Mouse (Mus musculus) heart, embryonic 16.5 days (tissue): Measurements from ENCODE around the gene Eif3l. TPM values are rescaled to one million over a fixed set of nuclear protein-coding genes. Genes with fewer than 3 reads are reported as not detected.

Source experiments
- ATAC-seq: fragments of 200-750 bp; cut with Nextera tagmentation; replicated peaks from 2 replicates; pipeline ENCODE4 v1.8.0; 2017; ENCODE audit warnings: moderate number of reproducible peaks; ENCODE audit not compliant: insufficient read depth, low FRiP score; ENCODE audit errors: extremely low read depth
- H3K27ac ChIP-seq: fragments of 300-500 bp; sonication (generic); 2 replicates; pipeline ENCODE4 v1.5.1; 2014; ENCODE audit warnings: mild to moderate bottlenecking, low read length, control low read depth, moderate library complexity
- H3K27me3 ChIP-seq: fragments of 300-500 bp; sonication (generic); 2 replicates; pipeline ENCODE4 v1.6.1; 2014; ENCODE audit warnings: low read length, mixed read lengths; ENCODE audit not compliant: control insufficient read depth, insufficient read depth
- H3K36me3 ChIP-seq: fragments of 300-500 bp; sonication (generic); 2 replicates; pipeline ENCODE4 v1.6.1; 2014; ENCODE audit not compliant: control insufficient read depth, insufficient read depth
- H3K4me1 ChIP-seq: fragments of 300-500 bp; sonication (generic); 2 replicates; pipeline ENCODE4 v1.6.1; 2014; ENCODE audit warnings: low read length, mixed read lengths; ENCODE audit not compliant: control insufficient read depth, insufficient read depth
- H3K4me2 ChIP-seq: fragments of 300-500 bp; sonication (generic); 2 replicates; pipeline ENCODE4 v1.6.1; 2014; ENCODE audit warnings: low read depth, mild to moderate bottlenecking, control low read depth, low read length
- H3K4me3 ChIP-seq: fragments of 300-500 bp; sonication (generic); 2 replicates; pipeline ENCODE4 v1.5.1; 2014; ENCODE audit warnings: mild to moderate bottlenecking, control low read depth, low read length
- H3K9ac ChIP-seq: fragments of 300-500 bp; sonication (generic); 2 replicates; pipeline ENCODE4 v1.6.1; 2014; ENCODE audit warnings: low read length, control low read depth
- H3K9me3 ChIP-seq: fragments of 300-500 bp; sonication (generic); replicated peaks from 2 replicates; pipeline ENCODE4 v1.6.1; 2016; ENCODE audit warnings: low read length; ENCODE audit not compliant: control insufficient read depth
- WGBS: fragments of 180-500 bp; shearing (Covaris S2); extraction: QIAGEN DNeasy Blood & Tissue Kit; methylation state at CpG from one replicate; pipeline ENCODE4 v1.1.7; 2014; 5-methylcytosine and 5-hydroxymethylcytosine counted together
- polyA plus RNA-seq: library from polyadenylated mRNA; unstranded; fragments of >200 nt; fragmentation: Nextera tagmentation; extraction: Ambion mirVana; gene quantifications from 2 replicates; pipeline ENCODE4 v1.2.1, GENCODE M21; 2015

The Eif3l gene
- polyA plus RNA-seq, 1 experiment from 2014 or later: 161 TPM

DNA sequence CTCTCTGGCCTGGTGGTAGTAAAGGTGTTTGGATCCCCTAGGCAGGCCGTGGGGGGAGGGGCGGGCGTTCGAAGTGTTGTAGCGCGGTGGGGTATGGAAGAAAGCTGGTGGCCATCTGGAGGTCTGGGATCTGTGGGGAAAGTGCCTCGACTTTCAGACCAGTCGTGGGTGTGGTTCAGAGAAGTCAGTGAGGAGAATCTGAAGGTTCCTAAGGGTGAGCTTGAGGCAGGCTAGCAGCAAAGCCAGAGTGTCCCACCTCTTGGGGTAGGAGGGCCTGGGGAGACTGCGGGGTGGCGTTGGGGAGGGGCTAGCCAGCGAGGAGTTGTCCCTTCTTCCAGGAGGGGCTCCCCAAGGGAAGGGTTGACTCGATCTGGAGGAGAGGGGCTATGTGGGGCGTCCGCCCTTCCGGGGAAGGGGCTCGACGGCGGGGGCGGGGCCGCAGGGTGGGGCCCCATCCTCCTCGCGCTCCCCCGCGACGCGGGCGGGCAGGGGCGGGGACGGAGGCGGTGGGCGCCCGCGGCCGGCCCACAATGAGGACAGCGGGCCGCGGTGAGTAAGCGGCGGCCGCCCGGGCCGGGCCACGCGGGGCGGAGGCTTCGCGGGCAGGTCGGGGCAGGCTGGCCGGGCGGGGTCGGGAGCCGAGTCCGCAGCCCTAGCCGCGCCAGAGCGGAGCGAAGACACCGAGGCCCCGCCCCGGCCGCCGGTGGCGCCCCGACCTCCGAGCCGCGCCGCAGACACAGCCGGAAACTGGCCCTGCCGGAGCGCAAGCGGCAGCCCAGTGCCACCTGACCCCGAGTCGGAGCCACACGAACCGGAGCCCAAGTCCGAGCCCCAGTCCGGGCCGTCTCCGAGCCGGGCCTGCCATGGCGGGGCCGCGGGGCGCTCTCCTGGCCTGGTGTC, 33.7 kb downstream of the Eif3l start, which contains the start of gene Micall1:
Gene Micall1 (plus strand): TSS at position 478 of the 900 bp plus-strand sequence.
- Histone ChIP-seq H3K4me3 (peak within 1 kb of the TSS; percentile 95), H3K36me3 (no peaks in the 10 kb centered on the region), H3K27ac (peak within 1 kb of the TSS; percentile 98), H3K4me2 (peak within 1 kb of the TSS; percentile 72), H3K9ac (peak within 1 kb of the TSS; percentile 99), H3K27me3 (no peaks in the 10 kb centered on the region), H3K4me1 (peaks cover 27% of the 10 kb centered on the region), H3K9me3 (no peaks in the 10 kb centered on the region)
- ATAC-seq: peak; percentile 69
- WGBS: under 1% methylated on average over 80 of the region's 85 CpGs

- H3K4me1 ChIP-seq: peaks cover 27% of the 10 kb centered on the region
- H3K36me3 ChIP-seq: peaks cover 4% of the 10 kb centered on the region; the same call in 1 of the 2 replicates
- ATAC-seq: peak; percentile 47
- H3K4me3 ChIP-seq: peak overlapping the region; percentile 95
- under 1% methylated on average over 46 of the region's 46 CpGs for WGBS
- H3K4me2 ChIP-seq: peak overlapping the region; percentile 72
- peak overlapping the region; percentile 98 for H3K27ac ChIP-seq
- no peaks in the 10 kb centered on the region for H3K9me3 ChIP-seq
- peak overlapping the region; percentile 99 for H3K9ac ChIP-seq
- H3K27me3 ChIP-seq: no peaks in the 10 kb centered on the region
Measured at GRCm38 (mm10) chr15:79109321-79109934, 34.4 kb downstream of the Eif3l start.

- peaks cover 8% of the 10 kb centered on the region for H3K36me3 ChIP-seq
- H3K4me2 ChIP-seq: peak overlapping the region; percentile 72
Measured at GRCm38 (mm10) chr15:79110031-79110430, 35.1 kb downstream of the Eif3l start.

GRCm38 (mm10) chr15:79110528-79110927, 35.5 kb downstream of the Eif3l start:
- 40% methylated on average over 2 of the region's 2 CpGs for WGBS
- ATAC-seq: no peak
- Histone ChIP-seq H3K36me3 (peaks cover 13% of the 10 kb centered on the region), H3K4me3 (peak overlapping the region; percentile 95), H3K4me1 (peaks cover 27% of the 10 kb centered on the region), H3K4me2 (peak overlapping the region; percentile 72), H3K27ac (peak overlapping the region; percentile 98), H3K27me3 (no peaks in the 10 kb centered on the region), H3K9ac (peak overlapping the region; percentile 99), H3K9me3 (no peaks in the 10 kb centered on the region)

More at GRCm38 (mm10) chr15:79110031-79110430, 35.1 kb downstream of the Eif3l start:
- peak overlapping the region; percentile 95 for H3K4me3 ChIP-seq
- H3K9ac ChIP-seq: peak overlapping the region; percentile 99
- peak overlapping the region; percentile 98 for H3K27ac ChIP-seq
- no peaks in the 10 kb centered on the region for H3K27me3 ChIP-seq
- H3K9me3 ChIP-seq: no peaks in the 10 kb centered on the region
- peaks cover 27% of the 10 kb centered on the region for H3K4me1 ChIP-seq
- no peak for ATAC-seq
- 8% methylated on average over 9 of the region's 9 CpGs for WGBS

DNA sequence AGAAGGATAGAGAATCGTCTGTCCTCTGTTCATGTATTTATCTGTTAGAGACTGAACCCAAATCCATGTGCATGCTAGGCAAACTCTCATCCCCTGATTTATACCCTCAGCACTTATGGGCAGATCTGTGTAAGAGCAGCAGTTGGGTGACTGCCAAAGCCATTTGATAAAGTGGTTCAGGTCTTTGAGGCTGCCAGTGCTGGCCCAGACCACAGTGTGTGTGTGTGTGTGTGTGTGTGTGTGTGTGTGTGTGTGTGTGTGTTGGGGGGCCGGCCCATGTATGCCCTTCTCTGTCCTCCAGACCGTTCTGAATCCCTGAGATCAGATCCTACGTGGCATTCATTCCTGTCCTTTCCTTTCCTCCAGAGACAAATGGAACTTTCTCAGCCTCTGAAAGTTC, 36.8 kb downstream of the Eif3l start:
- Histone ChIP-seq H3K9me3 (no peaks in the 10 kb centered on the region), H3K27me3 (no peaks in the 10 kb centered on the region), H3K4me3 (peak overlapping the region; percentile 33), H3K4me2 (peak overlapping the region; percentile 72), H3K9ac (peak overlapping the region; percentile 99), H3K36me3 (peaks cover 25% of the 10 kb centered on the region), H3K4me1 (peaks cover 27% of the 10 kb centered on the region), H3K27ac (peak overlapping the region; percentile 98)
- peak; percentile 56 for ATAC-seq
- WGBS: 22% methylated on average over 4 of the region's 4 CpGs

GRCm38 (mm10) chr15:79115276-79115675, 40.3 kb downstream of the Eif3l start:
- WGBS: 55% methylated on average over 5 of the region's 5 CpGs
- H3K27me3 ChIP-seq: no peaks in the 10 kb centered on the region
- no peak overlapping the region for H3K27ac ChIP-seq
- no peak overlapping the region for H3K4me2 ChIP-seq
- H3K9me3 ChIP-seq: no peaks in the 10 kb centered on the region
- no peak overlapping the region for H3K4me3 ChIP-seq
- ATAC-seq: no peak
- no peak overlapping the region for H3K9ac ChIP-seq
- peaks cover 14% of the 10 kb centered on the region for H3K4me1 ChIP-seq
- peaks cover 39% of the 10 kb centered on the region for H3K36me3 ChIP-seq

- Histone ChIP-seq H3K9ac (no peak overlapping the region), H3K36me3 (peaks cover 55% of the 10 kb centered on the region), H3K4me1 (peaks cover 17% of the 10 kb centered on the region), H3K27me3 (no peaks in the 10 kb centered on the region), H3K4me2 (no peak overlapping the region), H3K27ac (no peak overlapping the region), H3K4me3 (no peak overlapping the region), H3K9me3 (no peaks in the 10 kb centered on the region)
- ATAC-seq: no peak
- WGBS: 63% methylated on average over 9 of the region's 9 CpGs
Measured at GRCm38 (mm10) chr15:79119491-79119890, 44.5 kb downstream of the Eif3l start.

GRCm38 (mm10) chr15:79122119-79122518, 47.1 kb downstream of the Eif3l start:
- H3K9ac ChIP-seq: no peak overlapping the region; the same call in 1 of the 2 replicates

DNA sequence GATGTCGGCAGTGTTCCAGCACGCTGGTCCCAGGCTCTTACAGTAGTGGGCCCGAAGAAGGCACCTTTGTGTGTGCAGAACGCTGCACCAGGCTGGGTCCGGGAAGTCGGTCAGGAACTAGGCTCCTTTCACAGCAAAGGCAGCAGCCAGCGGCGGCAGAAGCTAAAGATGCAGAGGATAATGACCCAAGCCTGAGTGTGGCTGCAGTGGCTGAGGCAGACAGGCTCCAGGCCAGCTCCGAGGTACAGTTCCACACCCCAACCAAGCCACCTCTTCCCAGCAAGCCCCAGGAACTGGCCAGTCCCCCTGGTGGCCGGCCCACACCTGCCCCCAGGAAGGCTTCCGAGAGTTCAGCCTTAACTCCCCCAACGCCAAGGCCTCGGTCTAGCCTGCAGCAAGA, 47.6 kb downstream of the Eif3l start:
- Histone ChIP-seq H3K9ac (peak overlapping the region; percentile 13), H3K27ac (peak overlapping the region; percentile 95), H3K4me1 (peaks cover 24% of the 10 kb centered on the region), H3K36me3 (peaks cover 60% of the 10 kb centered on the region), H3K9me3 (no peaks in the 10 kb centered on the region), H3K4me2 (no peak overlapping the region), H3K4me3 (no peak overlapping the region), H3K27me3 (no peaks in the 10 kb centered on the region)
- no peak for ATAC-seq
- 84% methylated on average over 13 of the region's 13 CpGs for WGBS

More at GRCm38 (mm10) chr15:79122119-79122518, 47.1 kb downstream of the Eif3l start:
- H3K36me3 ChIP-seq: peaks cover 56% of the 10 kb centered on the region
- ATAC-seq: no peak
- no peak overlapping the region for H3K4me3 ChIP-seq
- no peak overlapping the region for H3K4me2 ChIP-seq
- H3K4me1 ChIP-seq: peaks cover 24% of the 10 kb centered on the region
- H3K27me3 ChIP-seq: no peaks in the 10 kb centered on the region
- H3K27ac ChIP-seq: peak overlapping the region; percentile 95
- no peaks in the 10 kb centered on the region for H3K9me3 ChIP-seq
- WGBS: 90% methylated on average over 4 of the region's 4 CpGs
